In genomic region chr5:3392856-3393255, GRCm38 (mm10) we compare ENCODE assay signal across 26 mouse cellular contexts.
"Had no signal": no experiment of that assay in that cellular context is flagged by ENCODE, and none has a peak within 500 bp of the region (broad histone marks: within the 10 kb centered on the region; RNA-seq: fewer than 3 reads in every experiment).

No protein-coding gene starts in this region.

- DNase-seq: gastrocnemius, adult 2 months; gastrocnemius, postnatal 10 days; gastrocnemius, postnatal 25 days; heart, adult 18-20 months; heart, postnatal 14 days; heart, postnatal 36 days; kidney, adult 11 months; kidney, adult 2 months; kidney, adult 9 months; kidney, postnatal 14 days; kidney, postnatal 36 days; layer of hippocampus, adult 9-11 months; layer of hippocampus, postnatal 36 days; left cerebral cortex, postnatal 4 days had no signal

- H3K4me3 ChIP-seq: gastrocnemius, adult 2 months; heart, embryonic 13.5 days; heart, embryonic 15.5 days; hindbrain, embryonic 13.5 days; hindbrain, embryonic 15.5 days; kidney, embryonic 15.5 days; limb, embryonic 13.5 days; limb, embryonic 15.5 days; liver, embryonic 12.5 days had no signal

- H3K27ac ChIP-seq: gastrocnemius, adult 2 months; heart, embryonic 13.5 days; heart, embryonic 15.5 days; hindbrain, embryonic 13.5 days; hindbrain, embryonic 15.5 days; hindbrain, postnatal 0 days; kidney, embryonic 15.5 days; kidney, postnatal 0 days; limb, embryonic 13.5 days; limb, embryonic 15.5 days; liver, embryonic 12.5 days had no signal

- H3K9ac ChIP-seq: heart, embryonic 13.5 days; heart, embryonic 15.5 days; hindbrain, embryonic 13.5 days; hindbrain, embryonic 15.5 days; kidney, embryonic 15.5 days; limb, embryonic 13.5 days; limb, embryonic 15.5 days; liver, embryonic 12.5 days had no signal

- H3K9me3 ChIP-seq: heart, embryonic 13.5 days; heart, embryonic 15.5 days; hindbrain, embryonic 13.5 days; hindbrain, embryonic 15.5 days; kidney, embryonic 15.5 days; limb, embryonic 13.5 days; limb, embryonic 15.5 days; liver, embryonic 12.5 days had no signal

- H3K36me3 ChIP-seq: hindbrain, embryonic 13.5 days; hindbrain, embryonic 15.5 days; limb, embryonic 15.5 days had no signal

- H3K4me1 ChIP-seq: heart, embryonic 15.5 days; kidney, embryonic 15.5 days; limb, embryonic 13.5 days; limb, embryonic 15.5 days; liver, embryonic 12.5 days had no signal

- H3K4me2 ChIP-seq: heart, embryonic 11.5 days; heart, embryonic 13.5 days; heart, embryonic 15.5 days; hindbrain, embryonic 13.5 days; hindbrain, embryonic 15.5 days; kidney, embryonic 15.5 days; limb, embryonic 13.5 days; limb, embryonic 15.5 days; liver, embryonic 12.5 days had no signal

- ATAC-seq: hindbrain, postnatal 0 days; intestine, embryonic 16.5 days; liver, embryonic 12.5 days had no signal

- H3K27me3 ChIP-seq: heart, embryonic 13.5 days; heart, embryonic 15.5 days; hindbrain, embryonic 13.5 days; hindbrain, embryonic 15.5 days; kidney, embryonic 15.5 days; limb, embryonic 13.5 days; limb, embryonic 15.5 days; liver, embryonic 12.5 days had no signal
